Mouse (Mus musculus): ENCODE measurements at regions not wholly inside any gene's neighbourhood (a gene's known extent, or its start where the extent isn't known, plus 50 kb on each side); places are given as distances from the start of the nearest gene placed in this dataset.

DNA sequence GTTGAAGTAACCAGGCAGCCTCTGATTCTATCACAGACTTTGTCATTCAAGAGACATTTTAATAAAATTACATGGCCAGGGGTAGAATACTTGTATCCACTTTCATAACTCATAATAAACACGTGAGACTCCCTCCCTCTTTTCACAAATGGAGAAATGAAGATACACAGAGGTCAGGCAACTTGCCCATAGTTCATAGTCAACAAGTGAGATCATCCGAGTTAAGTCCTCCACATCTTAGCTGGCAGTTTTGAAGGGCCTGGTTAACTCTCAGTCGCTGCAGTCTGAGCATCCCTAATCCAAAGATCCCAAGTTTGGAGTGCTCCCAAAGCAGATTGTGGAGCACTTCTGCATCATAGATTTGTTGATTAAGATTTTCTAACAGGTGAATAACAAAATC is 94.8 kb upstream of the Fggy start:
- TF ChIP-seq CTCF (IDR thresholded peaks at IDR 0.05; ENCODE audit: low read depth) = no peak
- no peak for TF ChIP-seq EP300 (optimal IDR thresholded peaks at IDR 0.05)
